Mouse (Mus musculus) neutrophil, adult 5-6 weeks (primary cell): ENCODE results near the gene Gria1. TPM values are rescaled to one million over a fixed set of nuclear protein-coding genes. Genes with fewer than 3 reads are reported as not detected.

ENCODE experiments used
- ATAC-seq: fragments of 151-379, 151-347 bp; 2 replicates; pipeline ENCODE4 v1.8.0; 2017; ENCODE audit warnings: mild to moderate bottlenecking, moderate TSS enrichment; ENCODE audit not compliant: insufficient number of reproducible peaks, poor library complexity, low FRiP score, severe bottlenecking; ENCODE audit errors: extremely low read depth
- total RNA-seq: library from RNA; stranded (forward); fragments of 200-1000 nt; gene quantifications from 2 replicates; pipeline ENCODE4 v1.2.3, GENCODE M21; 2017

The Gria1 gene
- total RNA-seq: not detected in 2 replicates

GRCm38 (mm10) chr11:57011024-57011690 is at the start of gene Gria1:
TSS of gene Gria1 (plus strand) at chr11:57011387.
- ATAC-seq: no peak

GRCm38 (mm10) chr11:56961751-56962150 is 49.4 kb upstream of the Gria1 start:
- no peak for ATAC-seq

- no peak for ATAC-seq
Measured at GRCm38 (mm10) chr11:56972814-56973213, 38.4 kb upstream of the Gria1 start.

GRCm38 (mm10) chr11:56984321-56985000 is 26.7 kb upstream of the Gria1 start:
- ATAC-seq: no peak

GRCm38 (mm10) chr11:56985457-56985856 is 25.7 kb upstream of the Gria1 start:
- no peak for ATAC-seq

- ATAC-seq: no peak
Measured at GRCm38 (mm10) chr11:56999601-57000001, 11.6 kb upstream of the Gria1 start.

GRCm38 (mm10) chr11:57004611-57005010 is 6.6 kb upstream of the Gria1 start:
- no peak for ATAC-seq

- no peak for ATAC-seq
Measured at GRCm38 (mm10) chr11:57005341-57005740, 5.8 kb upstream of the Gria1 start.

- no peak for ATAC-seq
Measured at GRCm38 (mm10) chr11:57007790-57008189, 3.4 kb upstream of the Gria1 start.

GRCm38 (mm10) chr11:57010611-57011010 is 576 bp upstream of the Gria1 start:
- no peak for ATAC-seq

GRCm38 (mm10) chr11:57011691-57012039 is 478 bp downstream of the Gria1 start:
- no peak for ATAC-seq

- ATAC-seq: no peak
Measured at GRCm38 (mm10) chr11:57012287-57012921, 1.2 kb downstream of the Gria1 start.

- ATAC-seq: no peak
Measured at GRCm38 (mm10) chr11:57013464-57014190, 2.4 kb downstream of the Gria1 start.

GRCm38 (mm10) chr11:57014396-57014795 is 3.2 kb downstream of the Gria1 start:
- ATAC-seq: no peak

GRCm38 (mm10) chr11:57018536-57018935 is 7.3 kb downstream of the Gria1 start:
- no peak for ATAC-seq

- no peak for ATAC-seq
Measured at GRCm38 (mm10) chr11:57022400-57022799, 11.2 kb downstream of the Gria1 start.

GRCm38 (mm10) chr11:57030448-57030847 is 19.3 kb downstream of the Gria1 start:
- no peak for ATAC-seq

- no peak for ATAC-seq
Measured at GRCm38 (mm10) chr11:57038807-57039206, 27.6 kb downstream of the Gria1 start.

GRCm38 (mm10) chr11:57039306-57039705 is 28.1 kb downstream of the Gria1 start:
- no peak for ATAC-seq

- ATAC-seq: no peak
Measured at GRCm38 (mm10) chr11:57042057-57042456, 30.9 kb downstream of the Gria1 start.
